Mouse (Mus musculus): ENCODE results near the gene Oscp1. TPM values are rescaled to one million over a fixed set of nuclear protein-coding genes. Genes with fewer than 3 reads are reported as not detected.

Oscp1 gene
- polyA plus RNA-seq, 1 experiment from 2014 or later = 19.2 TPM

- Histone ChIP-seq H3K9me3 (no peaks in the 10 kb centered on the region), H3K36me3 (peaks cover 84% of the 10 kb centered on the region), H3K4me2 (no peak overlapping the region), H3K27ac (no peak overlapping the region), H3K4me1 (peaks cover 41% of the 10 kb centered on the region), H3K9ac (no peak overlapping the region), H3K4me3 (no peak overlapping the region), H3K27me3 (no peaks in the 10 kb centered on the region)
- no peak for ATAC-seq (ENCODE audit: insufficient number of reproducible peaks, insufficient read depth, low FRiP score, low TSS enrichment, low read depth)
- WGBS = 87% methylated on average over 4 of the region's 4 CpGs
Measured at GRCm38 (mm10) chr4:126134236-126134635, 75.9 kb downstream of the Oscp1 start.

- Histone ChIP-seq H3K27ac (no peak overlapping the region), H3K36me3 (peaks cover 84% of the 10 kb centered on the region), H3K27me3 (no peaks in the 10 kb centered on the region), H3K9ac (no peak overlapping the region), H3K4me3 (no peak overlapping the region), H3K4me1 (peaks cover 40% of the 10 kb centered on the region), H3K4me2 (no peak overlapping the region), H3K9me3 (no peaks in the 10 kb centered on the region)
- WGBS = 83% methylated on average over 4 of the region's 4 CpGs
- ATAC-seq (ENCODE audit: insufficient number of reproducible peaks, insufficient read depth, low FRiP score, low TSS enrichment, low read depth) = no peak
Measured at GRCm38 (mm10) chr4:126134639-126135038, 76.3 kb downstream of the Oscp1 start.

DNA sequence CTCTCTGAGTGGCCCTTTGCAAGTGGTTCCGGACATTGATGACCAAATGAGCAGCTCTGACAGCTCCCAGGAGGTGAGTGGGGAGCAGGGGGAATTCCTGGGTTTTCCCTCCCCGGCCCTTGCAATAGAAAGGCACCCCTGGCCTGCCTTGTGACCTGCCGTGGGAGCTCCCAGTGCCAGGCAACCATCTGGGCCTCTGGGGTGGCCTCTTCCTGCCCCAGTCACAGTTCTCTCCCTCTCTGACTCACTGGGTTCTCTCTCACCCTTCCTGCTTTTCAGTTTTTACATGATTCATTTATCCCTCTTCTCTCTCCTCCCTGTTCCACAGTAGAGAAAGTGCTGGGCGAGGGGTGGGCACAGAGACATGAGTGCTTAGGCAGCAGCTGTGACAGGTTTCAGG is 79.4 kb downstream of the Oscp1 start:
- Histone ChIP-seq H3K27ac (no peak overlapping the region), H3K27me3 (no peaks in the 10 kb centered on the region), H3K4me1 (peaks cover 9% of the 10 kb centered on the region), H3K36me3 (peaks cover 74% of the 10 kb centered on the region), H3K4me2 (no peak overlapping the region), H3K4me3 (no peak overlapping the region), H3K9me3 (no peaks in the 10 kb centered on the region), H3K9ac (no peak overlapping the region)
- 80% methylated on average over 4 of the region's 4 CpGs for WGBS
- no peak for ATAC-seq (ENCODE audit: insufficient number of reproducible peaks, insufficient read depth, low FRiP score, low TSS enrichment, low read depth)

DNA sequence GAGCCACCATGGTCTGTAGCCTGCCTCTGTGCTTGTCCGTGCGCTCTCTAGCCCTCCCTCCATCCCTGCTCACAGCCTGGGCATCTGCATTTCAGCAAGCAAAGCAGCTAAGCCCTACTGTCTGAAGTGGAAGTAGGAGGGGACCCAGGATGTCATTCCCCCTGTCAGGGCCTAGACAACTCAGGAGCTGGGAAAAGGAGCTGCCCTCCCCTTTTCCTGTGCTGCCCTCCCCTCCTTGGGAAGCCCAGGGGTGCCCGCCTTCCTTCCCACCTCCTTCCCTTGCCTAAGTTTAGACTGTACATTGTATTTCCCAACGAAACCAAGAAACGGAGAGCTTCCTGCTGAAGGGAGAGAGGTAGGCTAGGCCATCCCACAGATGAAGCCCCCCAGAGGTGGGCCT is 82.7 kb downstream of the Oscp1 start:
- Histone ChIP-seq H3K27ac (no peak overlapping the region), H3K4me1 (no peaks in the 10 kb centered on the region), H3K9ac (no peak overlapping the region), H3K9me3 (no peaks in the 10 kb centered on the region), H3K27me3 (no peaks in the 10 kb centered on the region), H3K4me2 (no peak overlapping the region), H3K4me3 (no peak overlapping the region), H3K36me3 (peaks cover 45% of the 10 kb centered on the region)
- ATAC-seq (ENCODE audit: insufficient number of reproducible peaks, insufficient read depth, low FRiP score, low TSS enrichment, low read depth) = no peak
- WGBS = 63% methylated on average over 4 of the region's 5 CpGs

Other genes with a start within 250 kb of the Oscp1 start
- 0.62 and 0.69 TPM in 2 replicates for gene Csf3r, start 34.0 kb upstream of the Oscp1 start, polyA plus RNA-seq (2015; fragmentation: Nextera tagmentation; extraction: Ambion mirVana)
- 154 and 162 TPM in 2 replicates for gene Mrps15, start 11.6 kb upstream of the Oscp1 start, polyA plus RNA-seq (2015; fragmentation: Nextera tagmentation; extraction: Ambion mirVana)
- gene Lsm10, start 38.1 kb downstream of the Oscp1 start, polyA plus RNA-seq (2015; fragmentation: Nextera tagmentation; extraction: Ambion mirVana) = 46.7 and 50.3 TPM in 2 replicates
- 34.9 and 36.6 TPM in 2 replicates for gene Stk40, start 45.4 kb downstream of the Oscp1 start, polyA plus RNA-seq (2015; fragmentation: Nextera tagmentation; extraction: Ambion mirVana)
- 70.2 and 78.2 TPM in 2 replicates for gene Eva1b, start 89.2 kb downstream of the Oscp1 start, polyA plus RNA-seq (2015; fragmentation: Nextera tagmentation; extraction: Ambion mirVana)
- 8.6 and 10.3 TPM in 2 replicates for gene Sh3d21, start 104.9 kb downstream of the Oscp1 start, polyA plus RNA-seq (2015; fragmentation: Nextera tagmentation; extraction: Ambion mirVana)
- 248 and 262 TPM in 2 replicates for gene Thrap3, start 144.2 kb downstream of the Oscp1 start, polyA plus RNA-seq (2015; fragmentation: Nextera tagmentation; extraction: Ambion mirVana)
- 48.8 and 57.0 TPM in 2 replicates for gene Map7d1, start 197.8 kb downstream of the Oscp1 start, polyA plus RNA-seq (2015; fragmentation: Nextera tagmentation; extraction: Ambion mirVana)
- 122 and 126 TPM in 2 replicates for gene Trappc3, start 203.8 kb downstream of the Oscp1 start, polyA plus RNA-seq (2015; fragmentation: Nextera tagmentation; extraction: Ambion mirVana)
- 33.9 and 43.4 TPM in 2 replicates for gene Col8a2, start 228.2 kb downstream of the Oscp1 start, polyA plus RNA-seq (2015; fragmentation: Nextera tagmentation; extraction: Ambion mirVana)